In the genomic region with DNA sequence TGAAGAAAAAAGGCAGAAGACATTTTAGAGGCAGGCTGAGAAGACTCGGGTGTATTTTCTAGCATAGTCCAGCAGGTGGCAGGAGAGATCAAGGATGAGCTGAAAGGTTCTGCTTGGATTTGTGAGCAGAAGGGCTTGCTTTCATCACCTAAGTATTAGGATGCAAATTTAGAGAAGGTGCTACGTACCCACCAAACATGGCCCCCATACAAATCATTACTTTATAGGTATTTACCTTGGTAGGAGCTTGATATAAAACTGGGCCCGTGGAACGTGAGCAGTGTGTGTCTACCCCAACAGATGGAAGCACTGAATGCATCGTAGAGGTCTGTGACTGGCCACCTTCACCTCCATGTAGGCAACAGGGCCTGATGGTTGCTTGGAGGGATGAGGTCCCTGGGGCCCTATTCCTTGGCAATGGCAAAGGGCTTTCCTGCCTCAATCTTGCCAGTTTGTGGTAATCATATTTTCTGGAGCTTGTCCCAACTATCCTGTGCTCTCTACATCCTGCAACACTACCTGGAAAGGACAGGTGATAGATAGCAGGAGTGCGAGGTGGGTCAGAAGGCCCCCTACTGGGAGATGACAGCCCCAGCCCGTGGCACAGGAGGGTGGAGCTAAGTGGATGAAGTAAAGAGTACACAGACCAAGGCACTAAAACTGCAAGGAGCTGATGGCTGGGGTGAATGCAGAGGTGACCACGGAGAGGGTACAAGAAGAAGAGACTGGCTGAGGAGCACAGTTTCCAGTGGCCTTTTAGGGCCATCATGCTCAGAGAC, we compare ENCODE assay signal across 9 mouse cellular contexts. TPM values are rescaled to one million over a fixed set of nuclear protein-coding genes. Genes with fewer than 3 reads are reported as not detected.
DNase-seq lines count a peak whose midpoint lies in the region; ATAC-seq and TF ChIP-seq lines count a peak whose summit lies in the region.
"Had no signal": no experiment of that assay in that cellular context is flagged by ENCODE, and none has a peak within 500 bp of the region (broad histone marks: within the 10 kb centered on the region; RNA-seq: fewer than 3 reads in every experiment).

No protein-coding gene starts in this region.

- TF ChIP-seq POLR2A in ES-Bruce4 (IDR thresholded peaks at IDR 0.05; ENCODE audit: insufficient read depth, low read length), result no peak
- no peak for TF ChIP-seq POLR2A in cerebellum, adult 2 months (IDR thresholded peaks at IDR 0.05; ENCODE audit: borderline replicate concordance, insufficient read depth, low read length)

- no peak for ATAC-seq in intestine, postnatal 0 days
- ATAC-seq in intestine, embryonic 16.5 days, result no peak
- ATAC-seq in forebrain, postnatal 0 days, result peak; percentile 77
- ATAC-seq in midbrain, embryonic 13.5 days, result peak; percentile 71

- H3K4me1 ChIP-seq in intestine, postnatal 0 days (replicated peaks; ENCODE audit: control insufficient read depth, insufficient read depth, low read length), result no peaks in the 10 kb centered on the region
- peaks cover 9% of the 10 kb centered on the region; the same call in 1 of the 2 replicates for H3K4me1 ChIP-seq in intestine, embryonic 16.5 days (ENCODE audit: control insufficient read depth, insufficient read depth, low read length)
- peaks cover 7% of the 10 kb centered on the region for H3K4me1 ChIP-seq in ES-Bruce4 (ENCODE audit: control insufficient read depth, insufficient read depth, low read length)
- H3K4me1 ChIP-seq in cerebellum, adult 2 months (ENCODE audit: control insufficient read depth, insufficient read depth, low read length), result peaks cover 2% of the 10 kb centered on the region; the same call in 1 of the 2 replicates
- H3K4me1 ChIP-seq in forebrain, postnatal 0 days (ENCODE audit: insufficient read depth), result no peaks in the 10 kb centered on the region
- H3K4me1 ChIP-seq in midbrain, embryonic 13.5 days (replicated peaks), result peaks cover 10% of the 10 kb centered on the region
- H3K4me1 ChIP-seq: limb, embryonic 13.5 days had no signal

- peak; percentile 80 for TF ChIP-seq CTCF in intestine, postnatal 0 days (IDR thresholded peaks at IDR 0.05; ENCODE audit: low read depth)
- no peak for TF ChIP-seq CTCF in ES-Bruce4 (IDR thresholded peaks at IDR 0.05; ENCODE audit: low read depth, low read length)
- peak; percentile 67; the same call in 1 of the 2 replicates for TF ChIP-seq CTCF in cerebellum, adult 2 months (IDR thresholded peaks at IDR 0.05; ENCODE audit: borderline replicate concordance, insufficient read depth, low read depth, low read length)
- peak; percentile 84 for TF ChIP-seq CTCF in forebrain, postnatal 0 days (IDR thresholded peaks at IDR 0.05; ENCODE audit: low read depth)

- DNase-seq in cerebellum, adult 2 months, result peak; percentile 45 to 56
- peak; percentile 87 for DNase-seq in forebrain, postnatal 0 days
- DNase-seq in layer of hippocampus, adult 9-10 months (ENCODE audit: low spot score), result peak; percentile 43
- DNase-seq in telencephalon, adult 2 months (ENCODE audit: low read depth, low spot score), result peak; percentile 31

- no peaks in the 10 kb centered on the region for H3K9me3 ChIP-seq in intestine, postnatal 0 days (ENCODE audit: control insufficient read depth)
- H3K9me3 ChIP-seq in intestine, embryonic 16.5 days (ENCODE audit: control insufficient read depth, low read length), result no peaks in the 10 kb centered on the region
- no peaks in the 10 kb centered on the region for H3K9me3 ChIP-seq in ES-Bruce4 (replicated peaks; ENCODE audit: control insufficient read depth, insufficient read depth, low read length, poor library complexity, severe bottlenecking)
- no peaks in the 10 kb centered on the region for H3K9me3 ChIP-seq in forebrain, postnatal 0 days (ENCODE audit: low read length)
- H3K9me3 ChIP-seq in midbrain, embryonic 13.5 days, result no peaks in the 10 kb centered on the region
- H3K9me3 ChIP-seq: limb, embryonic 13.5 days had no signal

- TF ChIP-seq EP300 in ES-Bruce4 (IDR thresholded peaks at IDR 0.05; ENCODE audit: insufficient read depth, low read depth, low read length), result no peak

- H3K4me2 ChIP-seq in intestine, postnatal 0 days (replicated peaks; ENCODE audit: low read depth), result no peak overlapping the region
- no peak overlapping the region for H3K4me2 ChIP-seq in intestine, embryonic 16.5 days (ENCODE audit: low read depth, low read length)
- H3K4me2 ChIP-seq in forebrain, postnatal 0 days (ENCODE audit: low read depth), result no peak overlapping the region
- H3K4me2 ChIP-seq in midbrain, embryonic 13.5 days (replicated peaks), result no peak overlapping the region
- H3K4me2 ChIP-seq: limb, embryonic 13.5 days had no signal

- H3K36me3 ChIP-seq in intestine, postnatal 0 days (ENCODE audit: control insufficient read depth, insufficient read depth), result no peaks in the 10 kb centered on the region
- H3K36me3 ChIP-seq in intestine, embryonic 16.5 days (ENCODE audit: control insufficient read depth, insufficient read depth, low read length), result no peaks in the 10 kb centered on the region
- no peaks in the 10 kb centered on the region for H3K36me3 ChIP-seq in ES-Bruce4 (ENCODE audit: control insufficient read depth, insufficient read depth, low read length, poor library complexity, severe bottlenecking)
- no peaks in the 10 kb centered on the region for H3K36me3 ChIP-seq in forebrain, postnatal 0 days (ENCODE audit: insufficient read depth)
- no peaks in the 10 kb centered on the region for H3K36me3 ChIP-seq in midbrain, embryonic 13.5 days
- H3K36me3 ChIP-seq: limb, embryonic 13.5 days had no signal

- no peak overlapping the region for H3K4me3 ChIP-seq in intestine, postnatal 0 days (ENCODE audit: low read depth, low read length)
- H3K4me3 ChIP-seq in intestine, embryonic 16.5 days (ENCODE audit: low read length), result no peak overlapping the region
- H3K4me3 ChIP-seq in ES-Bruce4 (ENCODE audit: low read depth, low read length), result no peak overlapping the region
- no peak overlapping the region for H3K4me3 ChIP-seq in cerebellum, adult 2 months (replicated peaks; ENCODE audit: insufficient read depth, low read depth, low read length)
- H3K4me3 ChIP-seq in forebrain, postnatal 0 days (ENCODE audit: low read depth, low read length), result no peak overlapping the region
- no peak overlapping the region for H3K4me3 ChIP-seq in midbrain, embryonic 13.5 days (replicated peaks)
- H3K4me3 ChIP-seq: limb, embryonic 13.5 days had no signal

- 25% methylated on average over 8 of the region's 8 CpGs for WGBS in intestine, postnatal 0 days
- 35% methylated on average over 8 of the region's 8 CpGs for WGBS in intestine, embryonic 16.5 days
- WGBS in cerebellum, adult 2 months, result 32% methylated on average over 8 of the region's 8 CpGs
- WGBS in forebrain, postnatal 0 days, result 42% methylated on average over 8 of the region's 8 CpGs
- 48% methylated on average over 8 of the region's 8 CpGs for WGBS in midbrain, embryonic 13.5 days

- no peak overlapping the region for H3K27ac ChIP-seq in intestine, postnatal 0 days (ENCODE audit: low read depth, low read length)
- no peak overlapping the region for H3K27ac ChIP-seq in intestine, embryonic 16.5 days (ENCODE audit: low read length)
- H3K27ac ChIP-seq in ES-Bruce4 (ENCODE audit: insufficient read depth, low read length), result peak overlapping the region; percentile 23
- no peak overlapping the region for H3K27ac ChIP-seq in cerebellum, adult 2 months (ENCODE audit: insufficient read depth, low read length)
- no peak overlapping the region for H3K27ac ChIP-seq in forebrain, postnatal 0 days (ENCODE audit: low read depth, low read length)
- no peak overlapping the region for H3K27ac ChIP-seq in midbrain, embryonic 13.5 days
- H3K27ac ChIP-seq: limb, embryonic 13.5 days had no signal

- H3K27me3 ChIP-seq in intestine, postnatal 0 days (replicated peaks; ENCODE audit: control insufficient read depth, insufficient read depth, low read length), result no peaks in the 10 kb centered on the region; the same call in 1 of the 2 replicates
- no peaks in the 10 kb centered on the region for H3K27me3 ChIP-seq in intestine, embryonic 16.5 days (replicated peaks; ENCODE audit: control insufficient read depth, insufficient read depth, low read length)
- H3K27me3 ChIP-seq in ES-Bruce4 (ENCODE audit: control insufficient read depth, insufficient read depth, low read length, poor library complexity, severe bottlenecking), result no peaks in the 10 kb centered on the region
- no peaks in the 10 kb centered on the region for H3K27me3 ChIP-seq in cerebellum, adult 2 months (ENCODE audit: control insufficient read depth, insufficient read depth, low read length)
- H3K27me3 ChIP-seq in forebrain, postnatal 0 days (ENCODE audit: insufficient read depth, low read length), result no peaks in the 10 kb centered on the region; the same call in 1 of the 2 replicates
- peaks cover 18% of the 10 kb centered on the region for H3K27me3 ChIP-seq in midbrain, embryonic 13.5 days

- H3K9ac ChIP-seq in intestine, postnatal 0 days (ENCODE audit: low read depth, low read length), result no peak overlapping the region
- no peak overlapping the region for H3K9ac ChIP-seq in intestine, embryonic 16.5 days (ENCODE audit: low read depth, low read length)
- H3K9ac ChIP-seq in ES-Bruce4 (ENCODE audit: low read depth, poor library complexity, severe bottlenecking), result no peak overlapping the region
- H3K9ac ChIP-seq in forebrain, postnatal 0 days, result no peak overlapping the region
- H3K9ac ChIP-seq in midbrain, embryonic 13.5 days (replicated peaks), result no peak overlapping the region
- H3K9ac ChIP-seq: limb, embryonic 13.5 days had no signal

RNA-seq across cellular contexts. Expression of a gene that starts 34.6 kb away (rescaled TPM):
- polyA plus RNA-seq in intestine, postnatal 0 days (2015; fragmentation: Nextera tagmentation; extraction: Ambion mirVana), result not detected in 2 replicates
- not detected in 2 replicates for polyA plus RNA-seq in intestine, embryonic 16.5 days (2015; fragmentation: Nextera tagmentation; extraction: Ambion mirVana)
- polyA plus RNA-seq in ES-Bruce4 (2011; ENCODE audit: insufficient read depth, insufficient read length, low read depth, missing spikeins), result 203 and 217 TPM in 2 replicates
- not detected in 2 replicates for polyA plus RNA-seq in cerebellum, adult 2 months (2012; rRNA removed)
- not detected in 2 replicates for total RNA-seq in forebrain, postnatal 0 days (2014; rRNA removed)
- not detected in 2 replicates for polyA plus RNA-seq in forebrain, postnatal 0 days (2015; fragmentation: Nextera tagmentation; extraction: Ambion mirVana)
- polyA plus RNA-seq in midbrain, embryonic 13.5 days (2015; fragmentation: Nextera tagmentation; extraction: Ambion mirVana), result not detected in 2 replicates
- polyA plus RNA-seq: limb, embryonic 13.5 days had no signal

RNA-seq across cellular contexts. Expression of a gene that starts 46.5 kb away (rescaled TPM):
- polyA plus RNA-seq in intestine, postnatal 0 days (2015; fragmentation: Nextera tagmentation; extraction: Ambion mirVana), result 0.08 and 0.12 TPM in 2 replicates
- polyA plus RNA-seq in intestine, embryonic 16.5 days (2015; fragmentation: Nextera tagmentation; extraction: Ambion mirVana), result 0.06 and 0.18 TPM in 2 replicates
- 610 and 613 TPM in 2 replicates for polyA plus RNA-seq in ES-Bruce4 (2011; ENCODE audit: insufficient read depth, insufficient read length, low read depth, missing spikeins)
- 0.07 and 0.13 TPM in 2 replicates for polyA plus RNA-seq in cerebellum, adult 2 months (2012; rRNA removed)
- not detected in 2 replicates for total RNA-seq in forebrain, postnatal 0 days (2014; rRNA removed)
- polyA plus RNA-seq in forebrain, postnatal 0 days (2015; fragmentation: Nextera tagmentation; extraction: Ambion mirVana), result 0.07 TPM in 1 of 2 replicates, not detected in the other
- 0.09 and 0.28 TPM in 2 replicates for polyA plus RNA-seq in midbrain, embryonic 13.5 days (2015; fragmentation: Nextera tagmentation; extraction: Ambion mirVana)

RNA-seq across cellular contexts. Expression of a gene that starts 50.9 kb away (rescaled TPM):
- polyA plus RNA-seq in intestine, postnatal 0 days (2015; fragmentation: Nextera tagmentation; extraction: Ambion mirVana), result 0.07 and 0.09 TPM in 2 replicates
- 0.06 and 0.13 TPM in 2 replicates for polyA plus RNA-seq in intestine, embryonic 16.5 days (2015; fragmentation: Nextera tagmentation; extraction: Ambion mirVana)
- 34.8 and 37.0 TPM in 2 replicates for polyA plus RNA-seq in ES-Bruce4 (2011; ENCODE audit: insufficient read depth, insufficient read length, low read depth, missing spikeins)
- 0.16 and 0.21 TPM in 2 replicates for polyA plus RNA-seq in cerebellum, adult 2 months (2012; rRNA removed)
- total RNA-seq in forebrain, postnatal 0 days (2014; rRNA removed), result not detected in 2 replicates
- not detected in 2 replicates for polyA plus RNA-seq in forebrain, postnatal 0 days (2015; fragmentation: Nextera tagmentation; extraction: Ambion mirVana)
- polyA plus RNA-seq in midbrain, embryonic 13.5 days (2015; fragmentation: Nextera tagmentation; extraction: Ambion mirVana), result 0.12 TPM in 1 of 2 replicates, not detected in the other

RNA-seq across cellular contexts. Expression of a gene that starts 58.5 kb away (rescaled TPM):
- polyA plus RNA-seq in intestine, postnatal 0 days (2015; fragmentation: Nextera tagmentation; extraction: Ambion mirVana), result 23.8 and 26.0 TPM in 2 replicates
- 9.1 and 12.5 TPM in 2 replicates for polyA plus RNA-seq in intestine, embryonic 16.5 days (2015; fragmentation: Nextera tagmentation; extraction: Ambion mirVana)
- polyA plus RNA-seq in ES-Bruce4 (2011; ENCODE audit: insufficient read depth, insufficient read length, low read depth, missing spikeins), result 7.9 and 9.7 TPM in 2 replicates
- 3.2 and 3.8 TPM in 2 replicates for polyA plus RNA-seq in cerebellum, adult 2 months (2012; rRNA removed)
- total RNA-seq in forebrain, postnatal 0 days (2014; rRNA removed), result 1.2 and 2.0 TPM in 2 replicates
- polyA plus RNA-seq in forebrain, postnatal 0 days (2015; fragmentation: Nextera tagmentation; extraction: Ambion mirVana), result 2.3 and 2.4 TPM in 2 replicates
- 1.9 and 2.9 TPM in 2 replicates for polyA plus RNA-seq in midbrain, embryonic 13.5 days (2015; fragmentation: Nextera tagmentation; extraction: Ambion mirVana)

Comparison
In these comparisons a context has a peak if more than half of its experiments do, and no peak if none do; other contexts are left out.
1. ATAC-seq: peak in forebrain, postnatal 0 days (single experiment) and midbrain, embryonic 13.5 days (single experiment); none in intestine, postnatal 0 days (single experiment) and intestine, embryonic 16.5 days (single experiment).
2. DNase-seq: peak in every context shown above with its lines; median percentile 87 in forebrain, postnatal 0 days; 50 in cerebellum, adult 2 months; 43 in layer of hippocampus, adult 9-10 months; 31 in telencephalon, adult 2 months.
3. RNA of a gene that starts 34.6 kb away (polyA plus RNA-seq): 203 to 217 TPM in ES-Bruce4; not detected in midbrain, embryonic 13.5 days, not detected in intestine, postnatal 0 days, not detected in intestine, embryonic 16.5 days, not detected in cerebellum, adult 2 months and not detected in forebrain, postnatal 0 days; every median in the first group is over 100 times any median in the second.
4. RNA of a gene that starts 46.5 kb away (polyA plus RNA-seq): 610 to 613 TPM in ES-Bruce4; 0.09 to 0.28 TPM in midbrain, embryonic 13.5 days, 0.06 to 0.18 TPM in intestine, embryonic 16.5 days, 0.08 to 0.12 TPM in intestine, postnatal 0 days, 0.07 TPM in forebrain, postnatal 0 days and 0.07 to 0.13 TPM in cerebellum, adult 2 months; every median in the first group is over 100 times any median in the second.
5. RNA of a gene that starts 50.9 kb away (polyA plus RNA-seq): 34.8 to 37.0 TPM in ES-Bruce4; 0.16 to 0.21 TPM in cerebellum, adult 2 months, 0.06 to 0.13 TPM in intestine, embryonic 16.5 days, 0.12 TPM in midbrain, embryonic 13.5 days, 0.07 to 0.09 TPM in intestine, postnatal 0 days and not detected in forebrain, postnatal 0 days; every median in the first group is over 10 times any median in the second.